Mouse (Mus musculus) CH12.LX (cell line): Measurements from ENCODE around the gene Bloc1s6. TPM values are rescaled to one million over a fixed set of nuclear protein-coding genes. Genes with fewer than 3 reads are reported as not detected.

ENCODE experiments used
- DNase-seq: peaks from one replicate; pipeline ENCODE4 v3.0.0-alpha.2; 2013; ENCODE audit errors: extremely low read depth
- H3K27ac ChIP-seq: 2 replicates; pipeline ENCODE4 v1.5.1; 2012; ENCODE audit warnings: low read depth, mild to moderate bottlenecking, control low read depth, moderate library complexity; ENCODE audit not compliant: insufficient read depth
- H3K27me3 ChIP-seq: replicated peaks from 2 replicates; pipeline ENCODE3; 2012; ENCODE audit warnings: inconsistent platforms
- H3K36me3 ChIP-seq, 2 experiments: replicated peaks in 1 of 2; 2 replicates each; pipeline versions ENCODE3 to v1.6.1; 2012; ENCODE audit warnings: inconsistent platforms in 1 of 2, low read length in 1 of 2, mild to moderate bottlenecking in 1 of 2, mixed read lengths in 1 of 2, moderate library complexity in 1 of 2; ENCODE audit not compliant: control insufficient read depth in 1 of 2, insufficient read depth in 1 of 2
- H3K4me1 ChIP-seq, 2 experiments: 2 replicates each; pipeline ENCODE4 v1.6.1; 2012; ENCODE audit warnings: inconsistent platforms in 1 of 2, moderate library complexity in 1 of 2; ENCODE audit not compliant: insufficient read depth in 2 of 2, control insufficient read depth in 1 of 2
- H3K4me2 ChIP-seq: 2 replicates; pipeline ENCODE4 v1.6.1; 2012; ENCODE audit warnings: low read depth, mild to moderate bottlenecking, control low read depth; ENCODE audit not compliant: poor library complexity, insufficient read depth, severe bottlenecking
- H3K4me3 ChIP-seq, 3 experiments: fragments of 150-350 bp in 1 of 3; sonication (generic) in 1 of 3; replicated peaks in 1 of 3; 2 replicates each; pipeline versions ENCODE3 to v1.5.1; 2011 to 2012; ENCODE audit warnings: low read depth in 2 of 3, low read length in 2 of 3, mild to moderate bottlenecking in 2 of 3, moderate library complexity in 2 of 3, control low read depth in 1 of 3, improper control_type of control experiment in 1 of 3, inconsistent platforms in 1 of 3, mixed read lengths in 1 of 3; ENCODE audit not compliant: poor library complexity in 1 of 3
- H3K79me2 ChIP-seq: replicated peaks from 2 replicates; pipeline ENCODE4 v1.6.1; 2012; ENCODE audit warnings: mild to moderate bottlenecking, moderate library complexity; ENCODE audit not compliant: control insufficient read depth, poor library complexity, insufficient read depth, severe bottlenecking; ENCODE audit errors: extremely low read depth
- H3K9ac ChIP-seq: 2 replicates; pipeline ENCODE4 v1.6.1; 2012; ENCODE audit warnings: low read depth, mild to moderate bottlenecking, control low read depth, moderate library complexity; ENCODE audit not compliant: insufficient read depth
- H3K9me3 ChIP-seq: replicated peaks from 2 replicates; pipeline ENCODE3; 2012; ENCODE audit warnings: low read length, inconsistent platforms, mixed read lengths
- BHLHE40 ChIP-seq: IDR thresholded peaks from 2 replicates; pipeline ENCODE4 v1.6.1; 2011; ENCODE audit warnings: mild to moderate bottlenecking, low read depth, low read length, improper control_type of control experiment
- CHD1 ChIP-seq: IDR thresholded peaks from 2 replicates; pipeline ENCODE4 v1.6.1; 2012; ENCODE audit warnings: low read depth, low read length, improper control_type of control experiment, inconsistent platforms
- E2F4 ChIP-seq: IDR thresholded peaks from 2 replicates; pipeline ENCODE4 v1.6.1; 2011; ENCODE audit warnings: low read depth, low read length, improper control_type of control experiment; ENCODE audit not compliant: insufficient replicate concordance
- ETS1 ChIP-seq: conservative IDR thresholded peaks from 2 replicates; pipeline ENCODE4 v1.6.1; 2012; ENCODE audit warnings: low read depth, mild to moderate bottlenecking, inconsistent platforms, low read length, improper control_type of control experiment, moderate library complexity
- GABPA ChIP-seq: IDR thresholded peaks from 2 replicates; pipeline ENCODE4 v1.6.1; 2012; ENCODE audit warnings: low read depth, low read length, improper control_type of control experiment, inconsistent platforms; ENCODE audit not compliant: insufficient replicate concordance
- HCFC1 ChIP-seq: IDR thresholded peaks from 2 replicates; pipeline ENCODE4 v1.6.1; 2012; ENCODE audit warnings: low read depth, mild to moderate bottlenecking, inconsistent platforms, low read length, improper control_type of control experiment
- MAFK ChIP-seq: IDR thresholded peaks from 2 replicates; pipeline ENCODE4 v1.6.1; 2011; ENCODE audit warnings: low read length, improper control_type of control experiment; ENCODE audit not compliant: insufficient replicate concordance
- MAX ChIP-seq: IDR thresholded peaks from 2 replicates; pipeline ENCODE4 v1.6.1; 2011; ENCODE audit warnings: low read length, improper control_type of control experiment
- MXI1 ChIP-seq: IDR thresholded peaks from 2 replicates; pipeline ENCODE4 v1.6.1; 2011; ENCODE audit warnings: mild to moderate bottlenecking, low read depth, low read length, improper control_type of control experiment
- MYC ChIP-seq: IDR thresholded peaks from 2 replicates; pipeline ENCODE4 v1.6.1; 2011; ENCODE audit warnings: low read depth, mild to moderate bottlenecking, improper control_type of control experiment, low read length
- NRF1 ChIP-seq: IDR thresholded peaks from 2 replicates; pipeline ENCODE4 v1.6.1; 2014; ENCODE audit warnings: low read depth, mild to moderate bottlenecking, inconsistent platforms, low read length, improper control_type of control experiment, moderate library complexity
- PAX5 ChIP-seq: IDR thresholded peaks from 2 replicates; pipeline ENCODE4 v1.6.1; 2012; ENCODE audit warnings: low read length, inconsistent platforms, mixed read lengths
- POLR2AphosphoS2 ChIP-seq: IDR thresholded peaks from 2 replicates; pipeline ENCODE4 v1.6.1; 2011; ENCODE audit warnings: low read depth, low read length, improper control_type of control experiment
- RAD21 ChIP-seq: IDR thresholded peaks from 2 replicates; pipeline ENCODE4 v1.6.1; 2011; ENCODE audit warnings: low read depth, mild to moderate bottlenecking, low read length, improper control_type of control experiment, moderate library complexity
- RCOR1 ChIP-seq: conservative IDR thresholded peaks from 2 replicates; pipeline ENCODE4 v1.6.1; 2012; ENCODE audit warnings: low read depth, mild to moderate bottlenecking, inconsistent platforms, low read length, improper control_type of control experiment
- SIN3A ChIP-seq: IDR thresholded peaks from 2 replicates; pipeline ENCODE4 v1.6.1; 2012; ENCODE audit warnings: low read length, improper control_type of control experiment, inconsistent platforms
- TCF12 ChIP-seq: IDR thresholded peaks from 2 replicates; pipeline ENCODE4 v1.6.1; 2014; ENCODE audit warnings: low read depth, mild to moderate bottlenecking, inconsistent platforms, low read length, improper control_type of control experiment
- USF2 ChIP-seq: conservative IDR thresholded peaks from 2 replicates; pipeline ENCODE4 v1.6.1; 2011; ENCODE audit warnings: low read depth, low read length, improper control_type of control experiment
- ZC3H11A ChIP-seq: IDR thresholded peaks from 2 replicates; pipeline ENCODE4 v1.6.1; 2012; ENCODE audit warnings: low read depth, mild to moderate bottlenecking, inconsistent platforms, low read length, improper control_type of control experiment
- ZMIZ1 ChIP-seq: IDR thresholded peaks from 2 replicates; pipeline ENCODE4 v1.6.1; 2012; ENCODE audit warnings: low read depth, mild to moderate bottlenecking, inconsistent platforms, low read length, improper control_type of control experiment
- ZNF384 ChIP-seq: IDR thresholded peaks from 2 replicates; pipeline ENCODE4 v1.6.1; 2012; ENCODE audit warnings: low read depth, low read length, improper control_type of control experiment, inconsistent platforms
- dilution Hi-C: fragments of 300-500 bp; cut with MboI; formaldehyde crosslinking; loops from 2 replicates; pipeline ENCODE4 v1.14.3; 2020; ENCODE audit warnings: low sequenced_read_pairs; ENCODE audit not compliant: extremely low pct_unique_long_range_greater_than_20kb, extremely low pct_ligation_motif_present
- in situ Hi-C: fragments of 300-500 bp; cut with MboI; formaldehyde crosslinking; loops from 3 replicates; pipeline ENCODE4 v1.14.3; 2019; ENCODE audit warnings: low sequenced_read_pairs, low pct_ligation_motif_present, low pct_unique_long_range_greater_than_20kb, mixed read lengths
- polyA plus RNA-seq: library from polyadenylated mRNA; unstranded; fragments of >175 nt; gene quantifications from 2 replicates; pipeline ENCODE4 v1.2.1, GENCODE M21; 2012; ENCODE audit warnings: low read depth; ENCODE audit not compliant: insufficient read length
- total RNA-seq, 2 experiments: library from RNA; depleted of rRNA; stranded (reverse); fragments of 300-350 nt in 1 of 2; fragments of >200 nt in 1 of 2; gene quantifications; 2 replicates each; pipeline ENCODE4 v1.2.3; 2012 to 2014

Bloc1s6 gene
- total and polyA plus RNA-seq, 3 experiments, result 25.5 to 60.3 (median 42.0) TPM

- H3K27ac ChIP-seq, result no peak overlapping the region
- no peak overlapping the region for H3K4me3 ChIP-seq
- TF ChIP-seq USF2, result no peak
- no peak for TF ChIP-seq E2F4
- no peak for TF ChIP-seq ZMIZ1
- no peak for TF ChIP-seq SIN3A
- no peak for TF ChIP-seq TCF12
- TF ChIP-seq GABPA, result no peak
- TF ChIP-seq POLR2AphosphoS2, result no peak
- no peak for TF ChIP-seq ZC3H11A
- TF ChIP-seq ZNF384, result no peak
- no peak for TF ChIP-seq MYC
- H3K4me2 ChIP-seq, result no peak overlapping the region
- no peaks in the 10 kb centered on the region for H3K79me2 ChIP-seq
- dilution Hi-C loops, result no loop called here
- H3K27me3 ChIP-seq, result peaks cover 4% of the 10 kb centered on the region
- DNase-seq, result no peak
- in situ Hi-C loops, result no loop called here
- no peak overlapping the region for H3K9ac ChIP-seq
- peaks cover 0 to 18% of the 10 kb centered on the region in 2 experiments; a peak in 1 of 4 replicates for H3K4me1 ChIP-seq
- peaks cover 0 to 5% of the 10 kb centered on the region in 2 experiments for H3K36me3 ChIP-seq
- no peaks in the 10 kb centered on the region for H3K9me3 ChIP-seq
Measured at GRCm38 (mm10) chr2:122697526-122697925, 40.8 kb upstream of the Bloc1s6 start.

GRCm38 (mm10) chr2:122701012-122701411, 37.3 kb upstream of the Bloc1s6 start:
- dilution Hi-C loops, result no loop called here
- Histone ChIP-seq H3K4me2 (peak overlapping the region; percentile 100), H3K4me3 (peak overlapping the region; percentile 32 to 85 (median 79)), H3K9me3 (no peaks in the 10 kb centered on the region), H3K4me1 (peaks cover 0 to 22% of the 10 kb centered on the region in 2 experiments; a peak in 1 of 4 replicates), H3K27ac (no peak overlapping the region), H3K27me3 (peaks cover 19% of the 10 kb centered on the region), H3K79me2 (no peaks in the 10 kb centered on the region), H3K36me3 (peaks cover 0 to 3% of the 10 kb centered on the region in 2 experiments), H3K9ac (peak overlapping the region; percentile 78; the same call in 1 of the 2 replicates)
- no peak for DNase-seq
- TF ChIP-seq RAD21 (no peak), TCF12 (no peak), NRF1 (no peak), USF2 (no peak), MXI1 (no peak), GABPA (no peak), ETS1 (no peak), PAX5 (no peak), CHD1 (no peak), BHLHE40 (no peak), HCFC1 (no peak), MAFK (no peak), RCOR1 (no peak), MYC (no peak), ZMIZ1 (no peak), MAX (no peak)
- in situ Hi-C loops, result no loop called here
